12 mouse cellular contexts compared by ENCODE assay signal in the genomic region with DNA sequence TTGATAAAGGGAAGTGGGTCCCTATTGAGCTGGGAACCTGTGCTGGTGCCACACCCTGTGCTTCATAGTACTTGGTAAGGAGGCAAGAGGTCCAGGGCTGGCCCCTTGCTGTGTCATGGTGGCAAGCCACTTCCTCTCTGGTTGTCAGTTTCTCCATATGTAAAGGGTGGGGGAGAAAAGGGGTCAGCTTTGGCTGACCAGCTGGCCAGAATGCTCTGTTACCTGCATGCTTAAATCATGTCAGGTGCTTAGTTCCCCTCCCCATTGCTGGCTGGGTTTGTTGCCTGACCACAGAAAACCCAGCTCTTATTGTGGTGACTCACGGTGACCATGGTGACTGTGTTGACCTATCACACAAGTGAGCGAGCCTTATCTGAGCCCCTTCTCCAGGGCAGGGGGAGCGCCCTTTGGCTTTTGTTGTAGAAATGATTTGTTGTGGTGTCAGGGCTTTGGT. TPM values are rescaled to one million over a fixed set of nuclear protein-coding genes. Genes with fewer than 3 reads are reported as not detected.
DNase-seq lines count a peak whose midpoint lies in the region.
"Had no signal": no experiment of that assay in that cellular context is flagged by ENCODE, and none has a peak within 500 bp of the region (broad histone marks: within the 10 kb centered on the region; RNA-seq: fewer than 3 reads in every experiment).

No protein-coding gene starts in this region.

- peak; percentile 53 to 77 for DNase-seq in adrenal gland, adult (ENCODE audit: inconsistent age in 2 of 2, low spot score in 1 of 2)
- DNase-seq in adrenal gland, postnatal 4 days (ENCODE audit: low spot score in 2 of 2) = no peak
- peak; percentile 36 for DNase-seq in thymus, postnatal 4 days
- no peak for DNase-seq in thymus, postnatal 0 days (ENCODE audit: low spot score)
- peak; percentile 44 to 55 for DNase-seq in lung, postnatal 4 days
- DNase-seq in cerebellum, adult 11 months = no peak
- no peak for DNase-seq in gastrocnemius, postnatal 4 days (ENCODE audit: low spot score in 2 of 2)
- no peak for DNase-seq in cerebellum, postnatal 14 days
- DNase-seq: cerebellum, postnatal 10 days had no signal

RNA-seq across cellular contexts. Expression of gene Anxa11, which starts 15.2 kb away (rescaled TPM):
- 10 to 100 TPM; 54.9 to 58.8 TPM for total RNA-seq in adrenal gland, postnatal 4 days (2021)
- 48.4 and 49.0 TPM in 2 replicates for polyA plus RNA-seq in thymus, postnatal 0 days (2015; fragmentation: Nextera tagmentation; extraction: Ambion mirVana)
- 100 to 1,000 TPM; 111 to 124 TPM for total RNA-seq in gastrocnemius, postnatal 4 days (2021)

RNA-seq across cellular contexts. Expression of gene Plac9a, which starts 45.7 kb away (rescaled TPM):
- 1 to 10 TPM; 1.7 to 2.4 TPM for total RNA-seq in adrenal gland, postnatal 4 days (2021)
- not detected in 2 replicates for polyA plus RNA-seq in thymus, postnatal 0 days (2015; fragmentation: Nextera tagmentation; extraction: Ambion mirVana)
- 10 to 100 TPM in 1 of 2 experiments, 1 to 10 TPM in 1; 4.3 to 18.1 TPM for total RNA-seq in gastrocnemius, postnatal 4 days (2021)
- polyA plus RNA-seq: forebrain, embryonic 15.5 days; hindbrain, embryonic 11.5 days; midbrain, embryonic 10.5 days had no signal

Comparison
In these comparisons a context has a peak if more than half of its experiments do, and no peak if none do; other contexts are left out.
1. DNase-seq: peak in adrenal gland, adult (2 of 2), thymus, postnatal 4 days (single experiment) and lung, postnatal 4 days (2 of 2); none in adrenal gland, postnatal 4 days (0 of 2), thymus, postnatal 0 days (single experiment), cerebellum, adult 11 months (single experiment), gastrocnemius, postnatal 4 days (0 of 2) and cerebellum, postnatal 14 days (0 of 2).